Mouse (Mus musculus): ENCODE measurements around the gene Prkcsh. TPM values are rescaled to one million over a fixed set of nuclear protein-coding genes. Genes with fewer than 3 reads are reported as not detected.

Gene Prkcsh
- polyA plus RNA-seq, 1 experiment from 2014 or later = 50.6 TPM

DNA sequence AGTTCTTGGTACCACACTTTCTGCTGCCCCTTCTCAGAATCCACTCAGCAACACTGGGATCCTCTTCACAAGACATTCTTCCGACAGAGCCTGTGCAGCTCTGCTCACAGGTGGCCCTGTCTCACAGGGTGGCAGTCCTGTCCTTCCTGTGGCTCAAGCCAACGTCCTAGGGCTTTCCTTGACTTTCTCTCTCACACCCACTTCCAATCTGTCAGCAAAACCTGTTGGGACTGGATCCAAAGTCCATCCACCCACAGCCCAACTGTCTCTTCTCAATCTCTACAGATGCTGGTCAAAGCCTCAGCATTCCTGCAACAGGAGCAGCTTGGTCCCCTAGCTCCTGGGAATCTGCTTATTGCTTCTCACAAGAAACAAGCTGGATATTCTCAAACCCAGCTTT, 58.7 kb downstream of the Prkcsh start:
- ATAC-seq (ENCODE audit: insufficient read depth) = no peak
- Histone ChIP-seq H3K27ac (replicated peaks) (no peak overlapping the region), H3K27me3 (no peaks in the 10 kb centered on the region), H3K4me2 (no peak overlapping the region), H3K4me1 (replicated peaks) (peaks cover 4% of the 10 kb centered on the region), H3K4me3 (replicated peaks) (no peak overlapping the region), H3K36me3 (replicated peaks) (peaks cover 77% of the 10 kb centered on the region), H3K9me3 (replicated peaks) (no peaks in the 10 kb centered on the region), H3K9ac (no peak overlapping the region)
- WGBS (ENCODE audit: insufficient replicate concordance) = 65% methylated on average over 2 of the region's 2 CpGs

Other genes starting within 250 kb of the Prkcsh start
- gene Spc24, start 242.5 kb upstream of the Prkcsh start, polyA plus RNA-seq (2015; fragmentation: Nextera tagmentation; extraction: Ambion mirVana) = 76.8 and 82.2 TPM in 2 replicates
- 4.8 and 5.5 TPM in 2 replicates for gene Kank2, start 204.1 kb upstream of the Prkcsh start, polyA plus RNA-seq (2015; fragmentation: Nextera tagmentation; extraction: Ambion mirVana)
- gene Angptl8, start 167.3 kb upstream of the Prkcsh start, polyA plus RNA-seq (2015; fragmentation: Nextera tagmentation; extraction: Ambion mirVana) = 35.0 and 42.9 TPM in 2 replicates
- gene Dock6, start 150.2 kb upstream of the Prkcsh start, polyA plus RNA-seq (2015; fragmentation: Nextera tagmentation; extraction: Ambion mirVana) = 4.2 and 5.6 TPM in 2 replicates
- 12.0 and 13.1 TPM in 2 replicates for gene Rab3d, start 84.6 kb upstream of the Prkcsh start, polyA plus RNA-seq (2015; fragmentation: Nextera tagmentation; extraction: Ambion mirVana)
- gene Ccdc159, start 75.3 kb upstream of the Prkcsh start, polyA plus RNA-seq (2015; fragmentation: Nextera tagmentation; extraction: Ambion mirVana) = 0.99 and 1.5 TPM in 2 replicates
- gene Tmem205, start 75.2 kb upstream of the Prkcsh start, polyA plus RNA-seq (2015; fragmentation: Nextera tagmentation; extraction: Ambion mirVana) = 137 and 160 TPM in 2 replicates
- 1.2 and 1.5 TPM in 2 replicates for gene Plppr2, start 65.8 kb upstream of the Prkcsh start, polyA plus RNA-seq (2015; fragmentation: Nextera tagmentation; extraction: Ambion mirVana)
- 2.2 and 2.5 TPM in 2 replicates for gene Swsap1, start 47.1 kb upstream of the Prkcsh start, polyA plus RNA-seq (2015; fragmentation: Nextera tagmentation; extraction: Ambion mirVana)
- gene Epor, start 39.3 kb upstream of the Prkcsh start, polyA plus RNA-seq (2015; fragmentation: Nextera tagmentation; extraction: Ambion mirVana) = 124 and 142 TPM in 2 replicates
- gene Rgl3, start 13.4 kb upstream of the Prkcsh start, polyA plus RNA-seq (2015; fragmentation: Nextera tagmentation; extraction: Ambion mirVana) = 0.10 and 0.13 TPM in 2 replicates
- gene Ccdc151, start 172 bp upstream of the Prkcsh start, polyA plus RNA-seq (2015; fragmentation: Nextera tagmentation; extraction: Ambion mirVana) = not detected in 2 replicates
- 0.02 and 0.05 TPM in 2 replicates for gene Elavl3, start 49.2 kb downstream of the Prkcsh start, polyA plus RNA-seq (2015; fragmentation: Nextera tagmentation; extraction: Ambion mirVana)
- not detected in 2 replicates for gene Gm49318, start 68.5 kb downstream of the Prkcsh start, polyA plus RNA-seq (2015; fragmentation: Nextera tagmentation; extraction: Ambion mirVana)
- gene Zfp653, start 68.6 kb downstream of the Prkcsh start, polyA plus RNA-seq (2015; fragmentation: Nextera tagmentation; extraction: Ambion mirVana) = 4.9 and 6.6 TPM in 2 replicates
- gene Ecsit, start 82.6 kb downstream of the Prkcsh start, polyA plus RNA-seq (2015; fragmentation: Nextera tagmentation; extraction: Ambion mirVana) = 21.9 and 26.2 TPM in 2 replicates
- gene Cnn1, start 96.4 kb downstream of the Prkcsh start, polyA plus RNA-seq (2015; fragmentation: Nextera tagmentation; extraction: Ambion mirVana) = 0.96 and 1.4 TPM in 2 replicates
- gene Elof1, start 114.4 kb downstream of the Prkcsh start, polyA plus RNA-seq (2015; fragmentation: Nextera tagmentation; extraction: Ambion mirVana) = 88.8 and 89.4 TPM in 2 replicates
- 221 and 246 TPM in 2 replicates for gene Acp5, start 132.9 kb downstream of the Prkcsh start, polyA plus RNA-seq (2015; fragmentation: Nextera tagmentation; extraction: Ambion mirVana)
- gene Pigyl, start 154.0 kb downstream of the Prkcsh start, polyA plus RNA-seq (2015; fragmentation: Nextera tagmentation; extraction: Ambion mirVana) = 29.4 and 35.6 TPM in 2 replicates
- 0.02 and 0.03 TPM in 2 replicates for gene Zfp872, start 185.3 kb downstream of the Prkcsh start, polyA plus RNA-seq (2015; fragmentation: Nextera tagmentation; extraction: Ambion mirVana)
- 6.8 and 7.4 TPM in 2 replicates for gene Zfp809, start 222.9 kb downstream of the Prkcsh start, polyA plus RNA-seq (2015; fragmentation: Nextera tagmentation; extraction: Ambion mirVana)